Mouse (Mus musculus) testis, adult 2 months (tissue): ENCODE data around the gene Gm10153.
"Not testable (repeated sequence)": the region's sequence is repeated elsewhere in the genome, so short reads cannot be mapped to it uniquely, and the experiment has no call there.

Source experiments
- CTCF ChIP-seq: fragments of 200-500 bp; IDR thresholded peaks from 2 replicates; pipeline ENCODE4 v1.5.1; 2012; ENCODE audit warnings: low read depth, mild to moderate bottlenecking, inconsistent platforms, low read length, moderate library complexity; ENCODE audit not compliant: control insufficient read depth, insufficient read depth, insufficient replicate concordance
- POLR2A ChIP-seq: fragments of 200-500 bp; IDR thresholded peaks from 2 replicates; pipeline ENCODE4 v1.6.1; 2012; ENCODE audit warnings: low read depth, mild to moderate bottlenecking, inconsistent platforms, low read length, moderate library complexity; ENCODE audit not compliant: control insufficient read depth

- not testable (repeated sequence) for TF ChIP-seq POLR2A, CTCF
These were observed 46.6 kb downstream of the Gm10153 start for GRCm38 (mm10) chr7:142143506-142144010.
